Mouse (Mus musculus): ENCODE measurements at regions not wholly inside any gene's neighbourhood (a gene's known extent, or its start where the extent isn't known, plus 50 kb on each side); places are given as distances from the start of the nearest gene placed in this dataset.
"Not testable (repeated sequence)": the region's sequence is repeated elsewhere in the genome, so short reads cannot be mapped to it uniquely, and the experiment has no call there.

DNA sequence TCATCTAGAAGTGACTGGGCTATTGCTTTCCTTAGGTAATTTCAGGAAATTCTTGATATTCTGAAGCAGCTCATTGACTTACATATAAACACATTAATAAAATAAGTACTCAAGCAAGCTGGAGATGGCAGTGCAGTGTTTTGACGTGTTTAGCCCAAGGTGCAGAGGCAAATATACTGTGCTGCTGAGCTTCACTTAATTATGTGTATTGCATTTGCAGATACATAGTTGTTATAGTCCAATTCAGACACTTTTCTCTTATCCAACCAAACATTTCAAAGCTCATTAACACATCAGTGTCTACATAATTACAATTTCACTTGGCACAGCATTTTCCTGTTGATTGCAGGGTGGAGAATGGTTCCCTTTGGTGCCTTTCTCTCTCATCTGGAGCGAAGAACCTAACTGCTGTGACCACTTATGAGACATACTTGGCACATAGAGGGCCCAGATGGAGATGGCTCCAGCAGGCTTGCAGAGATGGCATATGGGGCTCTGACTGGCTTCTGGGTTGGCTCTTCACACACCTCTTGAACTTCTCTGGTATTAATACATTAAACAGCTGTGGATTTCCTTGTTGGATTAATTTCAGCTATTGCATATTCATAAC is 803.9 kb upstream of the Gm10800 start:
- H3K27me3 ChIP-seq (ENCODE audit: control insufficient read depth, insufficient read depth, low read depth, low read length) = no peaks in the 10 kb centered on the region
- no peak overlapping the region for H3K27ac ChIP-seq (ENCODE audit: low read length)
- H3K4me3 ChIP-seq (ENCODE audit: low read depth, low read length) = no peak overlapping the region
- no peaks in the 10 kb centered on the region for H3K9me3 ChIP-seq (replicated peaks; ENCODE audit: control insufficient read depth, low read length, poor library complexity, severe bottlenecking)
- no peak for ATAC-seq
- no peaks in the 10 kb centered on the region for H3K36me3 ChIP-seq (ENCODE audit: control insufficient read depth, insufficient read depth, low read length)
- WGBS = 84% methylated on average over 2 of the region's 2 CpGs
- no peak overlapping the region for H3K9ac ChIP-seq (ENCODE audit: low read depth, low read length)
- H3K4me2 ChIP-seq (ENCODE audit: low read length) = no peak overlapping the region
- H3K4me1 ChIP-seq (ENCODE audit: control insufficient read depth, insufficient read depth, low read length) = no peaks in the 10 kb centered on the region

DNA sequence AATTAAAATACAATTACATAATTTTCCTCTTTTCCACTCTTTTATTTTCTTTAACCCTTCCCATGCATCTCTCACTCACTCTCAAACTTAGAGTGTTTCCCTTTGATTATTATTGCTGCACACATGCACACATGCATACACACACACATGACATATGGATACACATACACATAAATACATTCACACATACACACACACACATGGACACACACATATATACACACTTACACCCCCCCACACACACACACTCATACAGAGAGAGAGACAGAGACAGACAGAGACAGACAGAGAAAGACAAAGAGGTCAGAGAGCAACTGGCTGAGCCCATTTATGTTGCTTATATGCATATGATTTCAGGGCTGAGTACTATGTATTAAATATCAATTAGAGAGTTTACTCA is 764.2 kb upstream of the Gm10800 start:
- no peaks in the 10 kb centered on the region for H3K9me3 ChIP-seq (replicated peaks; ENCODE audit: control insufficient read depth, low read length, poor library complexity, severe bottlenecking)
- no peak overlapping the region for H3K4me3 ChIP-seq (ENCODE audit: low read depth, low read length)
- H3K36me3 ChIP-seq (ENCODE audit: control insufficient read depth, insufficient read depth, low read length) = no peaks in the 10 kb centered on the region
- H3K27me3 ChIP-seq (ENCODE audit: control insufficient read depth, insufficient read depth, low read depth, low read length) = no peaks in the 10 kb centered on the region
- no peak for ATAC-seq
- H3K27ac ChIP-seq (ENCODE audit: low read length) = no peak overlapping the region
- no peak overlapping the region for H3K9ac ChIP-seq (ENCODE audit: low read depth, low read length)
- no peaks in the 10 kb centered on the region for H3K4me1 ChIP-seq (ENCODE audit: control insufficient read depth, insufficient read depth, low read length)
- H3K4me2 ChIP-seq (ENCODE audit: low read length) = no peak overlapping the region

DNA sequence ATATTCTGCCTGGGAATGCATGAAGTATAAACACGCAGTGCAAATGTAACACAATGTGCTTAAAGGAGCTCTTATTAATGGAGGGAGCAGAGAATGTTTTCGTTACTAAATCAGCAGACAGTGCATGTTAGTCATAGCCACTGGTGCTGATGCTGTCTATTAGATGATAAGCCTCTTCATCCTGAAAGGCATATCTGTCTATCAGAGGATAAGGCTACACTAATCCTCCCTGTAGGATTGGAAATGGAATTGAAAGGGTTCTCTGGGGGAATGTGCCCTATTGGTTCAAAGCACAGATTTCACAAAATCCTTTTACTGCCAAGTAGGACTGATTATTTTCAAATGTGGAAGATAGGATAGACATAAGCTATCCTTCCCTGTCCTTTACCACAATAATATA is 763.4 kb upstream of the Gm10800 start:
- Histone ChIP-seq H3K9ac (ENCODE audit: low read depth, low read length) (no peak overlapping the region), H3K4me2 (ENCODE audit: low read length) (no peak overlapping the region), H3K36me3 (ENCODE audit: control insufficient read depth, insufficient read depth, low read length) (no peaks in the 10 kb centered on the region), H3K27ac (ENCODE audit: low read length) (no peak overlapping the region), H3K4me3 (ENCODE audit: low read depth, low read length) (no peak overlapping the region), H3K4me1 (ENCODE audit: control insufficient read depth, insufficient read depth, low read length) (no peaks in the 10 kb centered on the region), H3K27me3 (ENCODE audit: control insufficient read depth, insufficient read depth, low read depth, low read length) (no peaks in the 10 kb centered on the region), H3K9me3 (replicated peaks; ENCODE audit: control insufficient read depth, low read length, poor library complexity, severe bottlenecking) (no peaks in the 10 kb centered on the region)
- WGBS = 42% methylated on average over 2 of the region's 2 CpGs
- ATAC-seq = peak; percentile 64

DNA sequence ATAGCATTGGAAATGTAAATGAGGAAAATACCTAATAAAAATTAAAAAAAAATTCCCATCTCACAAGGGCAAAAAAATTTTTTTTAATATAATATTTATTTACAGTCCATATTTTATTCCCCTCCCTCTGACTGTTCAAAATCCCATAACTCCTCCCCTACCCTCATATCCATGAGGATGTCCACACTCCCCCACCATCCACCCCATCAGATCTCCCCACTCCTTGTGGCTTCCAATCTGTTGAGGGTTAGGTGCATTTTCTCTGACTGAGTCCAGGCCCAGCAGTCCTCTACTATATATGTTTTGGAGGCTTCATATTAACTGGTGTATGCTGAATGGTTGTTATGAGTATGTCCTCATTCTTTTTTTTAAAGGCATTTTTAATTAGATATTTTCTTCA is 754.5 kb upstream of the Gm10800 start:
- no peaks in the 10 kb centered on the region for H3K4me1 ChIP-seq (ENCODE audit: control insufficient read depth, insufficient read depth, low read length)
- H3K9me3 ChIP-seq (replicated peaks; ENCODE audit: control insufficient read depth, low read length, poor library complexity, severe bottlenecking) = no peaks in the 10 kb centered on the region
- H3K27me3 ChIP-seq (ENCODE audit: control insufficient read depth, insufficient read depth, low read depth, low read length) = no peaks in the 10 kb centered on the region
- no peak overlapping the region for H3K4me2 ChIP-seq (ENCODE audit: low read length)
- no peaks in the 10 kb centered on the region for H3K36me3 ChIP-seq (ENCODE audit: control insufficient read depth, insufficient read depth, low read length)
- H3K27ac ChIP-seq (ENCODE audit: low read length) = no peak overlapping the region
- no peak for ATAC-seq
- H3K4me3 ChIP-seq (ENCODE audit: low read depth, low read length) = no peak overlapping the region
- H3K9ac ChIP-seq (ENCODE audit: low read depth, low read length) = no peak overlapping the region

DNA sequence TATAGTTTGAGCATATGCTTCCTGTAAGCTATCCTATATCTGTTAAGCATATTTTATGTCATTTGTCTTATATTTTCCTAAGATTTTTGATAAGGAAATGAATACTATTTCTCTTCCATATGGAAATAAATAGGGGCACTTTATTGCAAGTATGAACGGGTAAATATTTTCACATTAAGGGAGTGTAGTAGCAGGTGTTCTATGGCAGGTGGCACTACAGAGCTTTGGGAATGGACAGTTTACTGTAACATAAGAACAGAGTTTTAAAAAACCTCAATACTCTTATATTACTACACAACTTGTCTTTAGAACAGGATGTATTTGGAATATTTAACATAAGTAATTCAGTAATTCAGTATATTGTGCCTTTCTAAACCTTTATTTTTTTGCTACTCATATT is 742.4 kb upstream of the Gm10800 start:
- 36% methylated on average over 1 of the region's 1 CpGs for WGBS
- Histone ChIP-seq H3K4me2 (ENCODE audit: low read length) (no peak overlapping the region), H3K4me1 (ENCODE audit: control insufficient read depth, insufficient read depth, low read length) (no peaks in the 10 kb centered on the region), H3K36me3 (ENCODE audit: control insufficient read depth, insufficient read depth, low read length) (no peaks in the 10 kb centered on the region), H3K4me3 (ENCODE audit: low read depth, low read length) (no peak overlapping the region), H3K9me3 (replicated peaks; ENCODE audit: control insufficient read depth, low read length, poor library complexity, severe bottlenecking) (no peaks in the 10 kb centered on the region), H3K27me3 (ENCODE audit: control insufficient read depth, insufficient read depth, low read depth, low read length) (no peaks in the 10 kb centered on the region), H3K27ac (ENCODE audit: low read length) (no peak overlapping the region), H3K9ac (ENCODE audit: low read depth, low read length) (no peak overlapping the region)
- no peak for ATAC-seq

DNA sequence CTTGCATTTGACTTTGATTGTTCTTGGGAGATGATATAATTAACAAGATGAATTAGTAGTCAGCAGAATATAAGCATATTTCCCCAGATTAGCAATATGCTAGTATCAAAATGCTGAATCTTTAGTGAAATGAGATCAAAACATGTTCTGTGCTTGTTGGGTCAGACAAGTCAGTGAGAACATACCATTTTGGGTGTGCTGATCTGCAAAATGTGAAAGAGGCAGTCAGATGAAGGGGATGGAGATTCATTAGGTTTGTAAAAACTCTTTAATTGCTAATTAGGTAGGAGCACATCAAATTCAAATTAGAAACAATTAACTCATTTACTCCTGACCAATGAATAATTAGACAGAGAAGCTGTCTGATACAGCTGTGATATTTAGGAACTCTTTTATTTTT is 712.6 kb upstream of the Gm10800 start:
- no peaks in the 10 kb centered on the region for H3K4me1 ChIP-seq (ENCODE audit: control insufficient read depth, insufficient read depth, low read length)
- no peaks in the 10 kb centered on the region for H3K9me3 ChIP-seq (replicated peaks; ENCODE audit: control insufficient read depth, low read length, poor library complexity, severe bottlenecking)
- ATAC-seq = no peak
- H3K36me3 ChIP-seq (ENCODE audit: control insufficient read depth, insufficient read depth, low read length) = no peaks in the 10 kb centered on the region
- no peak overlapping the region for H3K4me3 ChIP-seq (ENCODE audit: low read depth, low read length)
- H3K4me2 ChIP-seq (ENCODE audit: low read length) = no peak overlapping the region
- no peak overlapping the region for H3K9ac ChIP-seq (ENCODE audit: low read depth, low read length)
- H3K27me3 ChIP-seq (ENCODE audit: control insufficient read depth, insufficient read depth, low read depth, low read length) = no peaks in the 10 kb centered on the region
- no peak overlapping the region for H3K27ac ChIP-seq (ENCODE audit: low read length)

DNA sequence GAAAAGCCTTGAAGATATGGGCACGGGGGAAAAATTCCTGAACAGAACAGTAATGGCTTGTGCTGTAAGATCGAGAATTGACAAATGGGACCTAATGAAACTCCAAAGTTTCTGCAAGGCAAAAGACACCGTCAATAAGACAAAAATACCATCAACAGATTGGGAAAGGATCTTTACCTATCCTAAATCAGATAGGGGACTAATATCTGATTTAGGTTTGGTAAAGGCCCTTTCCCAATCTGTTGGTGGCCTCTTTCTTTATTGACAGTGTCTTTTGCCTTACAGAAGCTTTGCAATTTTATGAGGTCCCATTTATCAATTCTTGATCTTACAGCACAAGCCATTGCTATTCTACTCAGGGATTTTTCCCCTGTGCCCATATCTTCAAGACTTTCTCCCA is 696.5 kb upstream of the Gm10800 start:
- H3K9ac ChIP-seq (ENCODE audit: low read depth, low read length); H3K4me3 ChIP-seq (ENCODE audit: low read depth, low read length); ATAC-seq; H3K36me3 ChIP-seq (ENCODE audit: control insufficient read depth, insufficient read depth, low read length); H3K4me2 ChIP-seq (ENCODE audit: low read length); H3K27me3 ChIP-seq (ENCODE audit: control insufficient read depth, insufficient read depth, low read depth, low read length); H3K27ac ChIP-seq (ENCODE audit: low read length); H3K9me3 ChIP-seq (replicated peaks; ENCODE audit: control insufficient read depth, low read length, poor library complexity, severe bottlenecking); H3K4me1 ChIP-seq (ENCODE audit: control insufficient read depth, insufficient read depth, low read length): not testable (repeated sequence)
- 65% methylated on average over 3 of the region's 3 CpGs for WGBS

DNA sequence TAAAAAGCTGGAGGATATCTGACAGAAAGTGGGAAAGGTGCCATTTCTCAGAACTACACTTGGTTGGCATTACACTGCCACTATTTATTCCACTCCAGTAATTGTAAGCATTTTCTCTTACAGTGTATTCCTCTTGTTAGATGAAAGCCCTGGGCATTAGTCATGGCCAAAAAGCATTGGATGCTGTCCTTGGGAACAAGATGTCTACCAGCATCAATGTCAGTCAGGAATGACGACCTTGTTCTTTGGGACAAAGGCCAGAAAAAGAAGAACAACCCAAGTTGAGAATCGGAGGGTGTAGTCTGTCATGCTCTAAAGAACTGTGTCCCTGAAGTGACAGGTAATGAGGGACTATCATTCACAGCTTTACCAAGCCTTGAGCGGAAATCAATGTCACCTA is 662.1 kb upstream of the Gm10800 start:
- no peaks in the 10 kb centered on the region for H3K9me3 ChIP-seq (replicated peaks; ENCODE audit: control insufficient read depth, low read length, poor library complexity, severe bottlenecking)
- H3K4me1 ChIP-seq (ENCODE audit: control insufficient read depth, insufficient read depth, low read length) = no peaks in the 10 kb centered on the region
- H3K27ac ChIP-seq (ENCODE audit: low read length) = no peak overlapping the region
- H3K36me3 ChIP-seq (ENCODE audit: control insufficient read depth, insufficient read depth, low read length) = no peaks in the 10 kb centered on the region
- WGBS = 77% methylated on average over 3 of the region's 3 CpGs
- H3K27me3 ChIP-seq (ENCODE audit: control insufficient read depth, insufficient read depth, low read depth, low read length) = no peaks in the 10 kb centered on the region
- H3K4me3 ChIP-seq (ENCODE audit: low read depth, low read length) = no peak overlapping the region
- no peak overlapping the region for H3K4me2 ChIP-seq (ENCODE audit: low read length)
- no peak for ATAC-seq
- no peak overlapping the region for H3K9ac ChIP-seq (ENCODE audit: low read depth, low read length)

Data from midbrain, embryonic 16.5 days (tissue).